Mouse (Mus musculus) limb, embryonic 13.5 days (tissue): Measurements from ENCODE around the gene Atp8b5. TPM values are rescaled to one million over a fixed set of nuclear protein-coding genes. Genes with fewer than 3 reads are reported as not detected.

Experiments
- ATAC-seq: fragments of 200-750 bp; cut with Nextera tagmentation; 2 replicates; pipeline ENCODE4 v1.8.0; 2017; ENCODE audit warnings: low read depth, moderate number of reproducible peaks, moderate TSS enrichment; ENCODE audit not compliant: low FRiP score
- H3K27ac ChIP-seq: fragments of 300-500 bp; sonication (generic); 2 replicates; pipeline ENCODE4 v1.5.1; 2015; ENCODE audit warnings: inconsistent platforms, mild to moderate bottlenecking, moderate library complexity
- H3K27me3 ChIP-seq: fragments of 300-500 bp; sonication (generic); 2 replicates; pipeline ENCODE4 v1.6.1; 2015; ENCODE audit warnings: mild to moderate bottlenecking, inconsistent platforms
- H3K36me3 ChIP-seq: fragments of 300-500 bp; sonication (generic); 2 replicates; pipeline ENCODE4 v1.6.1; 2015; ENCODE audit warnings: inconsistent platforms, mild to moderate bottlenecking, moderate library complexity
- H3K4me1 ChIP-seq: fragments of 300-500 bp; sonication (generic); 2 replicates; pipeline ENCODE4 v1.6.1; 2015; ENCODE audit warnings: inconsistent platforms
- H3K4me2 ChIP-seq: fragments of 300-500 bp; sonication (generic); replicated peaks from 2 replicates; pipeline ENCODE4 v1.6.1; 2015; ENCODE audit warnings: inconsistent platforms, mild to moderate bottlenecking, moderate library complexity
- H3K4me3 ChIP-seq: fragments of 300-500 bp; sonication (generic); 2 replicates; pipeline ENCODE4 v1.5.1; 2015; ENCODE audit warnings: moderate library complexity, mild to moderate bottlenecking, inconsistent platforms
- H3K9ac ChIP-seq: fragments of 300-500 bp; sonication (generic); 2 replicates; pipeline ENCODE4 v1.6.1; 2015; ENCODE audit warnings: mild to moderate bottlenecking, inconsistent platforms
- H3K9me3 ChIP-seq: fragments of 300-500 bp; sonication (generic); 2 replicates; pipeline ENCODE4 v1.6.1; 2016; ENCODE audit warnings: inconsistent platforms
- WGBS: fragments of 180-500 bp; shearing (Covaris S2); methylation state at CpG from one replicate; pipeline ENCODE4 v1.1.7; 2015; 5-methylcytosine and 5-hydroxymethylcytosine counted together
- polyA plus RNA-seq: library from polyadenylated mRNA; unstranded; fragments of >200 nt; fragmentation: Nextera tagmentation; extraction: Ambion mirVana; gene quantifications from 2 replicates; pipeline ENCODE4 v1.2.1, GENCODE M21; 2015

Gene Atp8b5
- 0.70 and 0.71 TPM in 2 replicates for polyA plus RNA-seq

DNA sequence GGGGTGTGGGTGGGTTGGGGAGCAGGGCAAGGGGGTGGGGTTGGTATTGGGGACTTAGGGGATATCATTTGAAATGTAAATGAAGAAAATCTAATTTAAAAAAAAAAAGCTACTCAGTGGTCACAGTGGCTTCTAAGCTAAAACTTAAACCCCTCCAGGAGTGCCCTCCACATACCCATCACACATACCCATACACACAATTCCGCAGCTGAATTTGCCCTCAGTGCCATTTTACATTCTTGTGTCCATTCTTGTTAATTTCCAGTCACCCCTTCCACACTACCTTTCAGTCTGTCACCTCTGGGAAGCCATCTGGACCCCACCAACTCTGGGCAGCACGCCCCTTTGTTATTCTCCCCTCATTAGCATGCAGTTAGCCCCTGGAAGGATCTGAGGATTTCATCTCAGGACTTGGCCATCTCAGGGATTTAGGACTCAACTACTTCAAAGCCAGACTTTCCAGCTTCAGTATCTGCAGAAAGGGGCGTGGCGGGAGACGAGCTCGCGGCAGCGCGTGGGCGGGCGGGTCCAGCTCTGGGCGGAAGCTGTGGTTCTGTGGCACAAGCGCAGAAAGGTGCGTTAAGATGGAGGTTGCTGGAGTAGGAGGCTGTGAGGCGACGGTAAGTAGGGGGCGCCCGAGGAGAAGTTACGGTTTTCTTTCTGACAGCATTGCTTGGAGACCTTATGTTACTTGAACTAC lies at the start of gene Atp8b5:
Gene Atp8b5, plus strand, starts transcription at position 537 of the 700 bp plus-strand sequence.
- Histone ChIP-seq H3K4me3 (peak within 1 kb of the TSS; percentile 46), H3K27ac (no peak within 1 kb of the TSS), H3K9me3 (no peaks in the 10 kb centered on the region), H3K4me1 (0 out of 2 replicates have a peak, but pooled peaks cover 7% of the 10 kb centered on the region), H3K4me2 (peak within 1 kb of the TSS; percentile 66), H3K27me3 (no peaks in the 10 kb centered on the region), H3K36me3 (no peaks in the 10 kb centered on the region), H3K9ac (peak within 1 kb of the TSS; percentile 40; the same call in 1 of the 2 replicates)
- peak; percentile 89 for ATAC-seq
- 2% methylated on average over 19 of the region's 19 CpGs for WGBS

DNA sequence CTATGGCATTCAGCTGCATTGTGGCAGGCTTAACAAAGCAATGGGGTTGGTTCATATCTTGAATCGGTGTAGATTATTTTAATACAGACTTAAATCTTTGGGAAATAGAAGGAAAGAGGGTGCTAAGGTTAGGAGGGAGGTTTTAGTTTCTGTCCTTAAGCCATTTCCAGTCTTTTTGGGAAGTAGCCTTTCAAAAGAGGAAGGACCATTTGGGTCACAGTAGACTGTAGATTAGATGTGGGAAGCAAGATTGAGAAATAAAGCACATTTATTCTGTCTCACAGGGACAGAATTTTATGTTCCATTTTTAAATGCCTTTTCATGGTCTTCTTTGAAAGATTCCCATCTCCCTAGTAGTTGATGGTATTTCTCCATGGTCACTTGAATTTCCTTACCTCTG lies 49.0 kb upstream of the Atp8b5 start:
- Histone ChIP-seq H3K4me1 (no peaks in the 10 kb centered on the region), H3K9ac (no peak overlapping the region), H3K27ac (no peak overlapping the region), H3K9me3 (no peaks in the 10 kb centered on the region), H3K4me2 (no peak overlapping the region), H3K36me3 (no peaks in the 10 kb centered on the region), H3K4me3 (no peak overlapping the region), H3K27me3 (no peaks in the 10 kb centered on the region)
- no peak for ATAC-seq
- 92% methylated on average over 1 of the region's 1 CpGs for WGBS

GRCm38 (mm10) chr4:43231821-43232220 lies 35.1 kb upstream of the Atp8b5 start:
- H3K9ac ChIP-seq: no peak overlapping the region
- H3K27ac ChIP-seq: no peak overlapping the region
- no peak for ATAC-seq
- no peaks in the 10 kb centered on the region for H3K27me3 ChIP-seq
- no peak overlapping the region for H3K4me2 ChIP-seq
- no peaks in the 10 kb centered on the region for H3K36me3 ChIP-seq
- 85% methylated on average over 3 of the region's 3 CpGs for WGBS
- no peak overlapping the region for H3K4me3 ChIP-seq
- no peaks in the 10 kb centered on the region for H3K4me1 ChIP-seq
- no peaks in the 10 kb centered on the region for H3K9me3 ChIP-seq

DNA sequence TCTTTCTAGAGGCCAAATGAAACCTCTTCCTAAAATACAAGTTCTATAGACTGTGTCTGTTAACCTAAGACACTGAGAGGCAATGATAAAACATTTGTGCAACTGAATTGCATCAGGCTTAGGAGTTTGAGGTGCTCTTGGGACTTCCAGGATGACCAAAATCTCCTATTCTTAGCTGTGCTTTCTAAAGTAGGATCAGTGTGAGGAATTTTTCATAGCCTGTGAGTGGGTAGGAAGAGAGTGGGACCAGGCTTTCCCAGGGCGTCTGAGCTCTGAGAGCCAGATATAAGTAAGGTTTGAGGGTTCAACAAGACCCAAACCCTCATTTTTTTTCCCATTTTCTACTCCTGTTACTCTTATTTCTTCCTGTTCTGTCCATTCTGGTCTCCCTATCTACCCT lies 34.0 kb upstream of the Atp8b5 start:
- no peaks in the 10 kb centered on the region for H3K9me3 ChIP-seq
- no peak overlapping the region for H3K4me3 ChIP-seq
- H3K36me3 ChIP-seq: no peaks in the 10 kb centered on the region
- H3K4me2 ChIP-seq: no peak overlapping the region
- H3K4me1 ChIP-seq: no peaks in the 10 kb centered on the region
- no peak overlapping the region for H3K27ac ChIP-seq
- 77% methylated on average over 1 of the region's 1 CpGs for WGBS
- no peak for ATAC-seq
- no peak overlapping the region for H3K9ac ChIP-seq
- H3K27me3 ChIP-seq: no peaks in the 10 kb centered on the region

- H3K9me3 ChIP-seq: no peaks in the 10 kb centered on the region
Observed at GRCm38 (mm10) chr4:43233489-43233888, 33.5 kb upstream of the Atp8b5 start.

GRCm38 (mm10) chr4:43236898-43237297 lies 30.1 kb upstream of the Atp8b5 start:
- Histone ChIP-seq H3K4me1 (peaks cover 11% of the 10 kb centered on the region), H3K27me3 (no peaks in the 10 kb centered on the region), H3K4me2 (no peak overlapping the region), H3K27ac (no peak overlapping the region), H3K36me3 (no peaks in the 10 kb centered on the region), H3K9ac (no peak overlapping the region), H3K4me3 (no peak overlapping the region), H3K9me3 (no peaks in the 10 kb centered on the region)
- WGBS: 90% methylated on average over 9 of the region's 9 CpGs
- no peak for ATAC-seq

More at GRCm38 (mm10) chr4:43233489-43233888, 33.5 kb upstream of the Atp8b5 start:
- Histone ChIP-seq H3K9ac (no peak overlapping the region), H3K27me3 (no peaks in the 10 kb centered on the region), H3K4me1 (no peaks in the 10 kb centered on the region), H3K4me2 (no peak overlapping the region), H3K4me3 (no peak overlapping the region), H3K27ac (no peak overlapping the region), H3K36me3 (no peaks in the 10 kb centered on the region)
- 89% methylated on average over 6 of the region's 6 CpGs for WGBS
- ATAC-seq: no peak

- Histone ChIP-seq H3K4me2 (no peak overlapping the region), H3K36me3 (no peaks in the 10 kb centered on the region), H3K4me1 (peaks cover 11% of the 10 kb centered on the region), H3K9ac (no peak overlapping the region), H3K9me3 (no peaks in the 10 kb centered on the region), H3K27ac (peak overlapping the region; percentile 23; the same call in 1 of the 2 replicates), H3K4me3 (no peak overlapping the region), H3K27me3 (no peaks in the 10 kb centered on the region)
- peak; percentile 44; the same call in 1 of the 2 replicates for ATAC-seq
- 57% methylated on average over 1 of the region's 1 CpGs for WGBS
Observed at GRCm38 (mm10) chr4:43240716-43241115, 26.2 kb upstream of the Atp8b5 start.

GRCm38 (mm10) chr4:43244022-43244421 lies 22.9 kb upstream of the Atp8b5 start:
- Histone ChIP-seq H3K9ac (no peak overlapping the region), H3K36me3 (no peaks in the 10 kb centered on the region), H3K4me3 (no peak overlapping the region), H3K9me3 (no peaks in the 10 kb centered on the region), H3K27me3 (no peaks in the 10 kb centered on the region), H3K4me2 (no peak overlapping the region), H3K27ac (no peak overlapping the region), H3K4me1 (peaks cover 16% of the 10 kb centered on the region)
- ATAC-seq: no peak
- WGBS: 37% methylated on average over 2 of the region's 2 CpGs

GRCm38 (mm10) chr4:43245776-43246175 lies 21.2 kb upstream of the Atp8b5 start:
- no peak overlapping the region for H3K4me3 ChIP-seq
- H3K36me3 ChIP-seq: no peaks in the 10 kb centered on the region
- 83% methylated on average over 4 of the region's 4 CpGs for WGBS
- H3K9me3 ChIP-seq: no peaks in the 10 kb centered on the region
- peaks cover 9% of the 10 kb centered on the region for H3K4me1 ChIP-seq
- H3K27ac ChIP-seq: no peak overlapping the region
- no peak overlapping the region for H3K9ac ChIP-seq
- ATAC-seq: no peak
- H3K27me3 ChIP-seq: no peaks in the 10 kb centered on the region
- H3K4me2 ChIP-seq: no peak overlapping the region

DNA sequence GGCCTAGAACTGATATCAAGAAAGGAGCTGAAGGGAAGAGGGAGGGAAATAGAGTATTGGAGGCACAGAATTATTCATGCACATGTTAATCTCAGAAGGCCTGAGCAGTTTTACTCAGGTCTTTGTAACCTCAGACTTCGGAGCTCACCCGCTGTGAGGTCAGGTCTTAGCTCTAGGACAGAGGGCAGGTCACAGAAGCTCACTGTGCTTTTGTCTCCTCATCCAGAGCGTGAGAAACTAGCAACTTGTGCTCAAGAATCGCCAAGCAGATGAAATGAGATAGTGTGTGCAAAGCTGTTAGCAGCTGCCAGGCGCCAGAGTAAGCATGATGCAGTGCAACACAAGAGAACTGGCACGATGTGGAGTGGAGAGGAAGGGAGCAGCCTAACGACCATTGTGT lies 18.9 kb upstream of the Atp8b5 start:
- Histone ChIP-seq H3K9ac (no peak overlapping the region), H3K4me3 (no peak overlapping the region), H3K27me3 (no peaks in the 10 kb centered on the region), H3K9me3 (no peaks in the 10 kb centered on the region), H3K4me2 (no peak overlapping the region), H3K36me3 (no peaks in the 10 kb centered on the region), H3K4me1 (peaks cover 5% of the 10 kb centered on the region; the same call in 1 of the 2 replicates), H3K27ac (no peak overlapping the region; the same call in 1 of the 2 replicates)
- no peak for ATAC-seq
- 73% methylated on average over 7 of the region's 7 CpGs for WGBS

- H3K4me3 ChIP-seq: no peak overlapping the region
- no peak for ATAC-seq
- H3K9me3 ChIP-seq: no peaks in the 10 kb centered on the region
- H3K27me3 ChIP-seq: no peaks in the 10 kb centered on the region
- no peak overlapping the region for H3K4me2 ChIP-seq
- peaks cover 5% of the 10 kb centered on the region; the same call in 1 of the 2 replicates for H3K4me1 ChIP-seq
- peak overlapping the region; percentile 22; the same call in 1 of the 2 replicates for H3K27ac ChIP-seq
- H3K36me3 ChIP-seq: no peaks in the 10 kb centered on the region
- no peak overlapping the region for H3K9ac ChIP-seq
- 68% methylated on average over 2 of the region's 2 CpGs for WGBS
Observed at GRCm38 (mm10) chr4:43248909-43249308, 18.1 kb upstream of the Atp8b5 start.

GRCm38 (mm10) chr4:43251269-43251668 lies 15.7 kb upstream of the Atp8b5 start:
- no peak for ATAC-seq
- Histone ChIP-seq H3K27ac (no peak overlapping the region), H3K9me3 (no peaks in the 10 kb centered on the region), H3K4me2 (no peak overlapping the region), H3K9ac (no peak overlapping the region), H3K27me3 (no peaks in the 10 kb centered on the region), H3K4me3 (no peak overlapping the region), H3K36me3 (no peaks in the 10 kb centered on the region), H3K4me1 (peaks cover 5% of the 10 kb centered on the region; the same call in 1 of the 2 replicates)
- WGBS: 76% methylated on average over 6 of the region's 6 CpGs

- no peaks in the 10 kb centered on the region for H3K36me3 ChIP-seq
- H3K9ac ChIP-seq: no peak overlapping the region
- no peak overlapping the region for H3K4me3 ChIP-seq
- no peaks in the 10 kb centered on the region for H3K27me3 ChIP-seq
- no peak overlapping the region for H3K27ac ChIP-seq
- no peak overlapping the region for H3K4me2 ChIP-seq
- H3K4me1 ChIP-seq: peaks cover 20% of the 10 kb centered on the region
- no peak for ATAC-seq
- no peaks in the 10 kb centered on the region for H3K9me3 ChIP-seq
- 93% methylated on average over 2 of the region's 2 CpGs for WGBS
Observed at GRCm38 (mm10) chr4:43257040-43257439, 9.9 kb upstream of the Atp8b5 start.
